Mouse (Mus musculus) heart, embryonic 15.5 days (tissue): ENCODE results near the gene Susd4. TPM values are rescaled to one million over a fixed set of nuclear protein-coding genes. Genes with fewer than 3 reads are reported as not detected.

Experiments used
- polyA plus RNA-seq: library from polyadenylated mRNA; unstranded; fragments of >200 nt; fragmentation: Nextera tagmentation; extraction: Ambion mirVana; gene quantifications from 2 replicates; pipeline ENCODE4 v1.2.1, GENCODE M21; 2015

Susd4 gene
- polyA plus RNA-seq, 1 experiment from 2014 or later: 4.1 TPM

Other genes with a start within 250 kb of the Susd4 start
- gene Capn2, start 246.3 kb upstream of the Susd4 start, polyA plus RNA-seq: 84.9 and 94.3 TPM in 2 replicates
- not detected in 2 replicates for gene Capn8, start 198.9 kb upstream of the Susd4 start, polyA plus RNA-seq
- not detected in 2 replicates for gene Ccdc185, start 14.7 kb upstream of the Susd4 start, polyA plus RNA-seq
- 1.8 and 2.4 TPM in 2 replicates for gene Tlr5, start 190.9 kb downstream of the Susd4 start, polyA plus RNA-seq